Mouse (Mus musculus): Measurements from ENCODE around the gene Insl3. TPM values are rescaled to one million over a fixed set of nuclear protein-coding genes. Genes with fewer than 3 reads are reported as not detected.
"Not testable (repeated sequence)": the region's sequence is repeated elsewhere in the genome, so short reads cannot be mapped to it uniquely, and the experiment has no call there.

Gene Insl3
- total RNA-seq, 2 experiments from 2014 or later: 4.8 to 6.4 TPM

- peak; percentile 13; the same call in 1 of the 2 replicates for ATAC-seq (replicated peaks; ENCODE audit: low FRiP score, low TSS enrichment, poor library complexity, severe bottlenecking)
These were observed 13.0 kb downstream of the Insl3 start for GRCm38 (mm10) chr8:71702087-71702432.

GRCm38 (mm10) chr8:71702923-71703322 lies 13.9 kb downstream of the Insl3 start:
- peak; percentile 90 for ATAC-seq (replicated peaks; ENCODE audit: low FRiP score, low TSS enrichment, poor library complexity, severe bottlenecking)

GRCm38 (mm10) chr8:71703400-71703799 lies 14.4 kb downstream of the Insl3 start:
- not testable (repeated sequence) for ATAC-seq (replicated peaks; ENCODE audit: low FRiP score, low TSS enrichment, poor library complexity, severe bottlenecking)

- ATAC-seq (replicated peaks; ENCODE audit: low FRiP score, low TSS enrichment, poor library complexity, severe bottlenecking): peak; percentile 24; the same call in 1 of the 2 replicates
These were observed 18.9 kb downstream of the Insl3 start for GRCm38 (mm10) chr8:71707874-71708273.

GRCm38 (mm10) chr8:71709134-71709799 lies 20.3 kb downstream of the Insl3 start:
- peak; percentile 3; the same call in 1 of the 2 replicates for ATAC-seq (replicated peaks; ENCODE audit: low FRiP score, low TSS enrichment, poor library complexity, severe bottlenecking)

- ATAC-seq (replicated peaks; ENCODE audit: low FRiP score, low TSS enrichment, poor library complexity, severe bottlenecking): peak; percentile 53
These were observed 20.9 kb downstream of the Insl3 start for GRCm38 (mm10) chr8:71709800-71710446.

- no peak for ATAC-seq (replicated peaks; ENCODE audit: low FRiP score, low TSS enrichment, poor library complexity, severe bottlenecking)
These were observed 22.6 kb downstream of the Insl3 start for GRCm38 (mm10) chr8:71711574-71711973.

- ATAC-seq (replicated peaks; ENCODE audit: low FRiP score, low TSS enrichment, poor library complexity, severe bottlenecking): no peak
These were observed 26.5 kb downstream of the Insl3 start for GRCm38 (mm10) chr8:71715531-71715930.

GRCm38 (mm10) chr8:71716561-71717053 lies 27.6 kb downstream of the Insl3 start:
- ATAC-seq (replicated peaks; ENCODE audit: low FRiP score, low TSS enrichment, poor library complexity, severe bottlenecking): no peak

- no peak for ATAC-seq (replicated peaks; ENCODE audit: low FRiP score, low TSS enrichment, poor library complexity, severe bottlenecking)
These were observed 28.1 kb downstream of the Insl3 start for GRCm38 (mm10) chr8:71717096-71717495.

- ATAC-seq (replicated peaks; ENCODE audit: low FRiP score, low TSS enrichment, poor library complexity, severe bottlenecking): no peak
These were observed 29.2 kb downstream of the Insl3 start for GRCm38 (mm10) chr8:71718252-71718651.

GRCm38 (mm10) chr8:71719218-71719617 lies 30.2 kb downstream of the Insl3 start:
- peak; percentile 86 for ATAC-seq (replicated peaks; ENCODE audit: low FRiP score, low TSS enrichment, poor library complexity, severe bottlenecking)

- no peak for ATAC-seq (replicated peaks; ENCODE audit: low FRiP score, low TSS enrichment, poor library complexity, severe bottlenecking)
These were observed 31.0 kb downstream of the Insl3 start for GRCm38 (mm10) chr8:71719928-71720457.

- peak; percentile 62 for ATAC-seq (replicated peaks; ENCODE audit: low FRiP score, low TSS enrichment, poor library complexity, severe bottlenecking)
These were observed 34.1 kb downstream of the Insl3 start for GRCm38 (mm10) chr8:71723047-71723551.

- no peak for ATAC-seq (replicated peaks; ENCODE audit: low FRiP score, low TSS enrichment, poor library complexity, severe bottlenecking)
These were observed 35.4 kb downstream of the Insl3 start for GRCm38 (mm10) chr8:71724389-71724788.

GRCm38 (mm10) chr8:71725122-71725924 lies 36.3 kb downstream of the Insl3 start, which contains the start of gene Fcho1:
TSS of gene Fcho1 (minus strand) at chr8:71725716.
- ATAC-seq (replicated peaks; ENCODE audit: low FRiP score, low TSS enrichment, poor library complexity, severe bottlenecking): peak; percentile 45

- peak; percentile 28; the same call in 1 of the 2 replicates for ATAC-seq (replicated peaks; ENCODE audit: low FRiP score, low TSS enrichment, poor library complexity, severe bottlenecking)
These were observed 39.3 kb downstream of the Insl3 start for GRCm38 (mm10) chr8:71728240-71728785.

- peak; percentile 55 for ATAC-seq (replicated peaks; ENCODE audit: low FRiP score, low TSS enrichment, poor library complexity, severe bottlenecking)
These were observed 40.0 kb downstream of the Insl3 start for GRCm38 (mm10) chr8:71728826-71729620.
